Mouse (Mus musculus): ENCODE measurements around the gene Slc7a5.

Gene Slc7a5

GRCm38 (mm10) chr8:121884181-121884580 is 23.3 kb downstream of the Slc7a5 start:
- DNase-seq (ENCODE audit: low read depth, low spot score): no peak

GRCm38 (mm10) chr8:121881921-121882320 is 25.6 kb downstream of the Slc7a5 start:
- DNase-seq (ENCODE audit: low read depth, low spot score): no peak

GRCm38 (mm10) chr8:121880818-121881217 is 26.7 kb downstream of the Slc7a5 start:
- no peak for DNase-seq (ENCODE audit: low read depth, low spot score)

GRCm38 (mm10) chr8:121879712-121880111 is 27.8 kb downstream of the Slc7a5 start:
- no peak for DNase-seq (ENCODE audit: low read depth, low spot score)

GRCm38 (mm10) chr8:121877828-121878480 is 29.5 kb downstream of the Slc7a5 start:
- peak; percentile 31 for DNase-seq (ENCODE audit: low read depth, low spot score)

GRCm38 (mm10) chr8:121877212-121877611 is 30.3 kb downstream of the Slc7a5 start:
- peak; percentile 28 for DNase-seq (ENCODE audit: low read depth, low spot score)

GRCm38 (mm10) chr8:121875517-121875916 is 32.0 kb downstream of the Slc7a5 start:
- no peak for DNase-seq (ENCODE audit: low read depth, low spot score)

GRCm38 (mm10) chr8:121875045-121875444 is 32.4 kb downstream of the Slc7a5 start:
- no peak for DNase-seq (ENCODE audit: low read depth, low spot score)

- no peak for DNase-seq (ENCODE audit: low read depth, low spot score)
These were observed 33.5 kb downstream of the Slc7a5 start for GRCm38 (mm10) chr8:121874031-121874430.

GRCm38 (mm10) chr8:121871833-121872440 is 35.6 kb downstream of the Slc7a5 start:
- DNase-seq (ENCODE audit: low read depth, low spot score): no peak

- no peak for DNase-seq (ENCODE audit: low read depth, low spot score)
These were observed 37.3 kb downstream of the Slc7a5 start for GRCm38 (mm10) chr8:121870190-121870589.

- DNase-seq (ENCODE audit: low read depth, low spot score): no peak
These were observed 38.6 kb downstream of the Slc7a5 start for GRCm38 (mm10) chr8:121868896-121869295.

- no peak for DNase-seq (ENCODE audit: low read depth, low spot score)
These were observed 39.3 kb downstream of the Slc7a5 start for GRCm38 (mm10) chr8:121868196-121868595.

GRCm38 (mm10) chr8:121865356-121865755 is 42.1 kb downstream of the Slc7a5 start:
- DNase-seq (ENCODE audit: low read depth, low spot score): no peak

- peak; percentile 85 for DNase-seq (ENCODE audit: low read depth, low spot score)
These were observed 45.5 kb downstream of the Slc7a5 start for GRCm38 (mm10) chr8:121861806-121862548.

GRCm38 (mm10) chr8:121861276-121861675 is 46.2 kb downstream of the Slc7a5 start:
- peak; percentile 56 for DNase-seq (ENCODE audit: low read depth, low spot score)

- DNase-seq (ENCODE audit: low read depth, low spot score): no peak
These were observed 49.7 kb downstream of the Slc7a5 start for GRCm38 (mm10) chr8:121857747-121858146.

- no peak for DNase-seq (ENCODE audit: low read depth, low spot score)
These were observed 50.2 kb downstream of the Slc7a5 start for GRCm38 (mm10) chr8:121857331-121857730.

- DNase-seq (ENCODE audit: low read depth, low spot score): no peak
These were observed 51.3 kb downstream of the Slc7a5 start for GRCm38 (mm10) chr8:121856071-121856746.

- DNase-seq (ENCODE audit: low read depth, low spot score): no peak
These were observed 53.9 kb downstream of the Slc7a5 start for GRCm38 (mm10) chr8:121853586-121853985.

GRCm38 (mm10) chr8:121852464-121852863 is 55.0 kb downstream of the Slc7a5 start:
- no peak for DNase-seq (ENCODE audit: low read depth, low spot score)

- peak; percentile 52 for DNase-seq (ENCODE audit: low read depth, low spot score)
These were observed 55.8 kb downstream of the Slc7a5 start for GRCm38 (mm10) chr8:121851716-121852115.
